Mouse (Mus musculus) left cerebral cortex, postnatal 10 days (tissue): ENCODE data around the gene Cask. TPM values are rescaled to one million over a fixed set of nuclear protein-coding genes. Genes with fewer than 3 reads are reported as not detected.
"Not testable (repeated sequence)": the region's sequence is repeated elsewhere in the genome, so short reads cannot be mapped to it uniquely, and the experiment has no call there.

Experiments
- DNase-seq, 2 experiments: peaks; one replicate each; pipeline ENCODE4 v3.0.0; 2021 to 2022; ENCODE audit warnings: low spot score in 2 of 2, mixed read lengths in 1 of 2; ENCODE audit errors: extremely low spot score in 1 of 2
- intact Hi-C: fragments of 180-260 bp; cut with DNase I; formaldehyde crosslinking; loops from one replicate; pipeline ENCODE4 v1.15.1; 2025
- total RNA-seq, 2 experiments: library from RNA; stranded (reverse); gene quantifications; 2 replicates each; pipeline ENCODE4 v1.2.3; 2021

The Cask gene
- 100 to 1,000 TPM; 166 to 177 TPM for total RNA-seq

DNA sequence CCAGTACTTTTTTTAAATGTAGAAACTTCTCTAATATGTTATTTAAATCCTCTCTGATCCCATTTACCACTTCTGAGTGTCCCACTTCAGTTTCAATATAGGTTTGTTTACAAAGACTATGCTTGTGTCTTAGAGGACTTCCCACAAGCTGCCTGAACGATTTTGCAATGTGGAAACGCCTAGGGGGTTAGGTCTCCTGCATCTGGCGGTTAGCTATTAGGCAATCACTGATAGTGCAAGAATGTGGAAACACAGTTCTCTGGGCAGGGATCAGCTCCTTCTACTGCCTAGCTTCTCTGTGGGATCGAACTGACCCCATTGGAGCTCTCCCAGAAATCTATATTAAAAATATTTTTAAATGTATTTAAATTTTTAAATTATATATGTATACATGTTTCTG lies at the start of gene Cask:
Gene Cask (minus strand): TSS at position 83 of the 400 bp plus-strand sequence.
- intact Hi-C loops = no loop called here
- DNase-seq = no peak

DNA sequence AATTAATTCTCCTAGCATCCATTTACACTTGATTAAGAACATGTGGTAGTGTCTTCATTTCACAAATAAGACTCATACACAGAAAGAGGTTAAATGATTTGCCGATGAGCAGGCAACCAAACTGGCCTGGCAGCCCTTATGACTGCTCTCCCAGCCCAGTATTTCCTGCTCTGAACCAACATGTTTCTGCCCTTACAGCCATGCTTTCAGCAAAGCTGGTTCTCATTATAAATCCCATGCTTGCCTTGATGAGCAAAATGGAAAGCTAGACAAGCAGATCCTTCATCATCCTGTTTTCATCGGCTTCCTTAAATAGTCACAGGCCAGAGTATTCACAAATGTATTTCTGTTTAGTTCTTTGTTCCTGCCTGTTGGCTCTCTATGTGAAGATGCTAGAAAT lies 38.8 kb upstream of the Cask start:
- intact Hi-C loops = no loop called here
- DNase-seq = no peak

DNA sequence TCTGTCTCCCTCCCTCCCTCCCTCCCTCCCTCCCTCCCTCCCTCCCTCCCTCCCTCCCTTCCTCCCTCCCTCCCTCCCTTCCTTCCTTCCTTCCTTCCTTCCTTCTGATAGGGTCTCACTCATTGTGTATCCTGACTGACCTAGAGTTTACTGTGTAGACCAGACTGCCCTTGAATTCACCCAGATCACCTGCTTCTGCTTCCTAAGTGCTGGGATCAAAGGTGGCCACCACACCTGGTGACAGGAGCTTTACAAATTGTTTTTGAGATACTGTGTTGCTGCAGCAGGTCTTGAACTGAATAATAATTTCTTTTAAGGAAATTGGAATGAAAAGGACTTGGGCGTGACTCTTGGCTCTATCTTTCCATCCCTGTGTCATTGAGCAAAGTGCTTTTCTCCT lies 33.2 kb upstream of the Cask start:
- intact Hi-C loops = no loop called here
- DNase-seq = no peak

DNA sequence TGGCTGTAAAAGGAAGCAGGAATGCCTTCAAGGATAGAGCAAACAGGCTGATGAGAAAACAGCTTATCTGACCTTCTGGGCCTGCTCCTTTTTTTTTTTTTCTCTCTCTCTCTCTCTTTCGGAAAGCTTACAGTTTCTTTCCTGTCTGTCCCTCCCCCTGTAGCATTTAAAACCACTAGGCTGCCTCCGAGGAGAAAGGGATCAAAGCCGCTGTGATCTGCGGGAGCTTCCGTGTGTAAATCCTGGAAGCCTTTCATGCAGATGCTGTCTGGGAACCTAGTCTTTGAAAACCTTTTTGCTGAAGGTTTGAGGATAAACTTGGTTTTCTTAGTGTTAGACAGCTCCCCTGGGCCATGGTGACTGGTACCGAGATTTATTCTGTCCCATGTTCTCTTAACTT lies 30.8 kb upstream of the Cask start:
- intact Hi-C loops = no loop called here
- no peak for DNase-seq

DNA sequence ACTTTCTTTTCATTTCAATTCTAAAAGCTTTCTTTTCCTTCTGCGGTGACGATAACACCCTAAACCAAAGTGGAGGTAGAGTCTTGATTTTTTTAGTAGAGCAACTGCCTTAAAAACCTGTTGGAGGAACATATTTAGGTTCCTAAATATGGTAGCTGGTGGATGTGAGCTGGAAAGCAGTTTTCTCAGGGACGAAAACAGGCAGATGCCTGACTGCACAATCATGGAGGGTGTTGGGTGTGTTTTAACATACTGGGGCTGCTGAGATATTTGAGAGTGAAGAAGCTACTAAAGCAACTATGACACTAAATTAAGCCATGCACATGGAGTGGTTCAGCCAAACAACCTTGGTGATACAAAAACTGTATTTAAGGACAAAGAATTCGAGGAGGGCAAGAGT lies 9.0 kb upstream of the Cask start:
- no peak for DNase-seq
- intact Hi-C loops = no loop called here

DNA sequence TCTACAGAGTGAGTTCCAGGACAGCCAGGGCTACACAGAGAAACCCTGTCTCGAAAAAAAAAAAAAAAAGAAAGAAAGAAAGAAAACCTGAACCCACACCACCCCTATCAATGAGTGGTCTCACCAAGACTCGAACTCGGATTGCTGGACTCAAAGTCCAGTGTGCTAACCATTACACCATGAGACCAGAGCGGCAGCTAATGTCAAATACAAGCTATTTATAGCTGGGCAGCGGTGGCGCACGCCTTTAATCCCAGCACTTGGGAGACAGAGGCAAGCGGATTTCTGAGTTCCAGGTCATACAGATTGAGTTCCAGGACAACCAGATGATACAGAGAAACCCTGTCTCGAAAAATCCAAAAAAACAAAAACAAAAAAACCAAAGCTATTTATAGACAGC lies 7.9 kb upstream of the Cask start:
- intact Hi-C loops = no loop called here
- DNase-seq = no peak

DNA sequence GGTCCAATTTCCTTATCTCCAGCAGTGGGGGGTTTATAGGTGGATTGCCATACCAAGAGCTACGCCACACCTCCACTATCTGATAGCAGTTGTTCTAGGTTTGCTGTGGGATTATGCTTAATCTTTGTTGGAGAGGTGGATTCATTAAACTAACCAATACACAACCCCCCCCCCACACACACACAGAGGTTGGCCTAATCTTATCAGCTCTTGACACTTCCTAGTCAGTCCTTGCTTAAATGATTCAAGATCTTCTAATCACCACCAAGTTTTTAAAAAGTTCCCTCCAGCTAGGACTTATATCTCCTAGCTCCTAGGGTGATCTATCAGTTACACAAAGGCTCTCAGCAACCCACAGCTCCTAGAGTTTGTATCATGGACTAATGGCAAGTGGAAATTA lies 2.7 kb downstream of the Cask start:
- intact Hi-C loops = no loop called here

DNA sequence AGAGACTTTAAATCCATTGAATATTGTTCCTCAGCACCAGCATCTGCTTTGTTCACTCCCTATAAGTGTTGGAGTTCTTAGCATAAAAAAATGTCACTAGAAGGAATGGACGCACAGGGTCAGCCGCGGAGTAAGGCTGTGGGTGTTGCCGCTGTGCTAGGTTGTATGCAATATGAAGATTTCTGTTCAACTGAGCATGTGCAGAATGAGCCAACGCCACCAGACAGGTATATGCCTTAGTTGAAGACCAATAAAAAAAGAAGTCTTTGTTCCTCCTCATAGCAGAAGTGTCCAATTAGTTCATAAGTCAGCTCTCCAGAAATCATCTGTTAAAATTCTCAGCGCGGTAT lies 3.7 kb downstream of the Cask start:
- intact Hi-C loops = no loop called here
- peak in 1 of 2 experiments; percentile 20 for DNase-seq

More for the DNA sequence above, 2.7 kb downstream of the Cask start:
- DNase-seq = no peak

DNA sequence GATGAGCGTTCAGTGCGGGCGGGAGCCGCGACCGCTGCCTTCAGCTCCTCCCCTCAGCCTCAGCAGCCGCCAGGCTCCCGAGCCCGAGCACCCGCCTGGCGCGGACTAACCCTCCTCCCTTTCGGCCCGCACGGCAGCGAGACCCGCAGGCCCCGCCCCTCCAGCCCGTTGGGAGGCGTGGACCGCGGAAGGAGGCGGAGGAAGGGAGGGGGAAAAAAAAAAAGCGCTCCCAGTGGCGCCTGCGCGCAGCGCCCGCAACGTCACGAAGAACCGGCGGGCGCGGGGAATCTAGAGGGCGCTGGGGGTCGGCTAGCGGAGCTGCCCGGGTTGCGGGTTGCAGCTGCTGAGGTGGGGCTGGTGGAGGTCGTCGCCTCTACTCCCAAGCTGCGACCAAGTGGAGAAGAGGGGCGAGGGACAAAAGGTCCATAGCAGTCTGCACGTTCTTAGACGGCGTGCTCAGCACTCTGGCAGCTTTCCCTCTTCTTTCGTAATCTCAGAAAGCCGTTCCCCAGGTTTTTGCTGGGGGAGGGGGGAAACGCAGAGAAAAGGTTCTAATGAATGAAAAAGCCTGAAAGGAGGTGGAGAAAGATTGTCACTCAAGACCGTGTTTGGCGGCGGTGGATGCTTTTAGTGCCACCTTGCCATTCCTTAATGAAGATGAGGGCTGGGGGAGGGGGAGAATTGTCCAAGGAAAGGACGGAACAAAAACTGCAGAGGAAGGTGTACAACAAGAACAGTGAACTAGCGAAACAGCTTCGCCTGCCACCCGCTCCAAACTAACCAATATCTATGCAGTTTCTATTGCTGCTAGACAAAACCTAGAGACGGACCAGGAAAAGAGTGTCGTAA lies 4.3 kb downstream of the Cask start:
- peak; percentile 84 to 94 for DNase-seq
- intact Hi-C loops = no loop called here

DNA sequence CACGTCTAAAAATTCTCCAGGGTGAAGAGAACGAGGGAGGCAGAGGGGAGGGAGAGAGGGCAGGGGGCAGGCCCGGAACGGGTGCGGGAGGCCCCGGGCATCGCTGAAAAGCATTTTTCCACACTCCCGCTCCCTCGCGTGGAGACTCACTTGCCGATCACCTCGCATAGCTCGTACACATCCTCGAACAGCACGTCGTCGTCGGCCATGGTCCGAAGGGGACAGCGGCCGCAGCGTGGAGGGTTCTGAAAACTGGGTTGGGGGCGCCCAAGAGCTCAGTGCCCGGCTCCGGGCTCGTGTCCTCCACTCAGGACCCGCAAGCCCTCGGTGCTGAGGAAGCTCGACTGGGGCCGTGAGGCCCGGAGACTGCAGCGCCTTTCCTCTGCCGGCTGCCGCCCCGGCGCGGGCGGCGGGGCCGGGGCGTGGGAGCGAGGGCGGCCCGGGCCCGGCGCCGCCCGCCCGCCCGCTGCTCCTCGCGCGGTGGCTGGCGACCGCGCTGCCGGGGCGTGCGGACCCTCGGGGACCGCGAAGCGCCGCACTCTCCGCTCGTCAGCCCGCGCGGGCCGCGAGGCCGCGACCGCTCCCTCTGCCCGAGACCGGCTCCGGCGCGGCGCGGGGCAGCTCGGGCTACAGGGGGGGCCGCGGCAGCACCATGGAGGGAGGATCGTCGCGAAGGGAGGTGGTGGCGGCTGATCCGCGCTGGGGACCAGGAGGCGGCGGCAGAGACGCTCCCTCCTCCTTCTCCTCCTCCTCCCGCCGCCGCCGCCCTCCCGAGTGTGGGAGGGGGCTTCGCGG lies 5.1 kb downstream of the Cask start:
- peak; percentile 9 to 55 for DNase-seq
- intact Hi-C loops = no loop called here

DNA sequence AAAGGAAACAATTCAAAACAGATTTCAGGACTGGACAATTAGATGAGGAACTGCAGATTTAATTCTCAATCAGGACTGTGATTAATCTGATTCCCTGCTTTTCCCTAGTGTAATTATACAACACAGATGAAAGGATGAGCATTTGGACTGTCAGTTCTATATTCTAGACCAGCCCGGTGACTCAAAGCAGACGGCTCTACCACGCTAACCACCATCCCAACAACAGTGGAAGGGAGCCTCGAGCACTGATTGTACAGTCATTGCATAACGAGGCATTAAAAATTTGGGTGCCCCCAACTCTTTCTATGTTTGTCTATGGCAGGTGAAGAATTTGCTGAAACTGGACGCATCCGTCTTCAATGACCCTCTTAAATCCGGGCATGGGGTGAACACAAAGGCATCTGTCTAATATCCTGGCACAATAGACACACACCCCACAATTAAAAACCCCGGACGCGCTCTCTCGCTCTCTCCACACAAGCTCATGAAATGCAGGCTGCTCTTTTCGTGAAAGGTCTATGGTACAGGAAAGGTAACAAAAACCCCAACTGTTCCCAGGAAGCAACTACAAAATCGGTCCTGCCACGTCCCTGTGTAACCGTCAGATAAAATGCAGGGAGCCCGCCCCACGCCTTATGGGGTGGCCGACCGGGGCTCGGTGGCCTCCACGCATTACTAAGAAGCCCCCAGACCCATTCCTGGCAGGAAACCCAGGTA lies 5.9 kb downstream of the Cask start:
- intact Hi-C loops = no loop called here
- DNase-seq = peak in 1 of 2 experiments; percentile 4

DNA sequence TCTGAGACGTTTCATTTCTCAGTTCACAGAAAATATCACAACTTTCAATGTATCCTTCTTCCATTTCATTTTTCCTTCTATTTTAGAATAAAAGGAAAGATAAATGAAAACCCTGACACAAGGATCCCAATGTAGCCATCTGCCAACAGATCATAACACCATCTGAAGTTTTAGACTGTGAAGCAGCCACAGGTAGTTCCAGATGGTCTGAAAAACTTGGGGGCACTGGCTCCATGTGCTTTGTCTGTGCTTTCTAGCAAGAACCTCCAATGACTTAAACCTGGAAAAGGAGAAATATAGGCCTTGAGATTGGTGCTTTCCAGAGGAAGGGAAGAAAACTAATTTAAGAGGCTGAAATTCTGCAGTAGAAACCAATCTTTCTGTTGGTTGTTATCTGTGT lies 28.4 kb downstream of the Cask start:
- intact Hi-C loops = no loop called here
- no peak for DNase-seq

DNA sequence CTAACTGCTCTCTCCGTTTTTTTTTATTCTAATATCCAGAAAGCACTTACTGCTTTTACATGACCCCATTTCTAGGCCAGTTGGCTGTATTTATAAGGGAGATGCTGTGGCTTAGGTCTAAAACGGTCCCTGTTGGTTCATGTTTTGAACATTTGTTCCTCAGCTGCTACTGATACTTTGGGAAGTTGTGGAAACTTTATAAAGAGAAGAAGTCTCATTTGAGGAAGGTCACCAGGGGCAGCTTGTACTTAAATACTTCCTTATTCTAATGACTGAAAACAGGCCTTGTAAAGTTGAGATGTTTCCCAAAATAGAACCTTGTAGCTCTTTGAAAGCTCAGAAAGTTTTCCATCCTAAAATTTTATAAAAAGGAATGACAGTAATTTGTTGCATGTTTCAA lies 52.4 kb downstream of the Cask start:
- intact Hi-C loops = no loop called here

DNA sequence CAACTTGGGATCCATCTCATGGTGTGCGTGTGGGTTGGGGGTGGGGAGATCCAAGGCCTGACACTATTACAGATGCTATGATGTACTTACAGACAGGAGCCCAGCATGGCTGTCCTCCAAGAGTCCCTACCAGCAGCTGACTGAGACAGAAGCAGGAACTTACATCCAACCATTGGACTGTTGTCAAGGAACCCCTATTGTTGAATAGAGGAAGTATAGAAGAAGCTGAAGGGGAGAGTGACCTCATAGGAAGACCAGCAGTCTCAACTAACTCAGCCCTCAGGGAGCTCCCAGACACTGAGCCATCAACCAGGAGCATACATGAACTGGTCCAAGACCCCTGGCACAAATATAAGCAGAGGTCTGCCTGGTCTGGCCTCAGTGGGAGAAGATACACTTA lies 85.5 kb downstream of the Cask start:
- intact Hi-C loops = no loop called here
- DNase-seq = no peak

More for the DNA sequence above, 52.4 kb downstream of the Cask start:
- DNase-seq = no peak

DNA sequence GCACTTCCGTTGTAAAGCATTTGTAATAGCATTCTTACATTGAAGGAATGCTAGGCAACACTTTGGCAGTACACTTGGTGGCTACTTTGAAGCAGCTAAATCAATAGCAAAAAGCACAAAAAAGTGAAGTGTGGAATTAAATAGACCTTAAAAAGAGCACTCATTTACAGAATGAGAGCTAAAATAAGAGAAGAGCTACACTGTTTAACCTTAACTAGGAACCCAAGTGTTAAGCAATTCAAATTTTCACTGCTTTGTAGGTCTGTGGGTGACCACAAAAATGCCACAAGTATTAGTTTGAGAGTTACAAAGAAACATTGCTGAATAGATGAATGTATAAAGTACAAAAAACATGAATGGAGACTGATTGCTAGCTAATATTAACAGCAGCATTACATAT lies 86.1 kb downstream of the Cask start:
- DNase-seq = no peak
- intact Hi-C loops = no loop called here

DNA sequence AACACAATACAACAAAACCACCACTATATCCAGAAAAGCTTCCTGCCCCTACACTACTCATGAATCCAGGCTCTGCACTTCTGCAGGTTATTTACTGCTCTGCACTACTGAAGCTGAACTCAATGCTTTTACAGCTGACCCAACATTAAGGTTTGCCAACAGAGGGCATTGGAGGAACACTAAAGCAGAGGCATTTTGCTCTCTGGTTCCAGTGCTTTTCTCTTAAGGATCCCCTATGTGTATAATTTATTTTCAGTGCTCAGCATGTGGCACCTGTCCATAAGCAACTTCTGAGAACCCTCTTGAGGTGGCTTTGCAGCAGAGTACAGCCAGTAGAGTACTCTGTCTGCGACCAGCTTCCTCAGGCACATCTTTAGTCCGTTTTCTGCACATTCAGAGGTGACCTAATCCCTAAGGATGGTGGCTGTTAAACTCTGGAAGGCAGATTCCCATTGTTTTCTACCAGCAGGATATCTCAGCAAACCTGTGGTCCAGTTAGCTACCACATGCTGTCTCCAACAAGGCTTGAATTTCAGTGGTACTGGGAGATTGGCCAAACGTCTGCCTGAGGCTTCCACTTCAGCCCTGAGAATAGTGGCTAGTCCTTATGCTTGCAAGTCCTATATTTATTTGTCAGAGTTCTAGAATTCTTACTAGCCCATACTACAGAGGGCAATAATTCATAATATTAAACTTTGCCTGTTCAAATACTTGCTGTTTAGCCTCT lies 93.7 kb downstream of the Cask start:
- DNase-seq = peak in 1 of 2 experiments; percentile 17

DNA sequence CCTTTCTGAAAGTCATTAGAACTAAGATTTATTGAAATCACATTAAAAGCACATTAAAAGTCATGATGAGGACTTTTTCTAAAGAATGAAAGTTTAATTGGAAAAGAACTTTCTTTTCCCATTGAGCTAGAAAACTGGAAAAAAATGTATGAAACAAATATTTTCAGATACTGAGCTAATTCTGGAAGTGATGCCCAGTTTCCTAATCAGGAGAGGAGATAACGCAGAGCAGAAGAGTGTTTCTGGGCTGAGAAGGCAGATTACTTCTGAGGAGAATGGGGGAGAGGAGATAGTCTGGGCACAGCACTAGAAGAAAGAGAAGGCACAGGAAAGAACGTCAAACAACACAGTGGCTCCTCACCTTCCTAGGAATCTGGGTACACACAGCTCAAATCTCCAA lies 110.1 kb downstream of the Cask start:
- no peak for DNase-seq
- intact Hi-C loops = no loop called here

More for the DNA sequence above, 93.7 kb downstream of the Cask start:
- intact Hi-C loops = no loop called here

DNA sequence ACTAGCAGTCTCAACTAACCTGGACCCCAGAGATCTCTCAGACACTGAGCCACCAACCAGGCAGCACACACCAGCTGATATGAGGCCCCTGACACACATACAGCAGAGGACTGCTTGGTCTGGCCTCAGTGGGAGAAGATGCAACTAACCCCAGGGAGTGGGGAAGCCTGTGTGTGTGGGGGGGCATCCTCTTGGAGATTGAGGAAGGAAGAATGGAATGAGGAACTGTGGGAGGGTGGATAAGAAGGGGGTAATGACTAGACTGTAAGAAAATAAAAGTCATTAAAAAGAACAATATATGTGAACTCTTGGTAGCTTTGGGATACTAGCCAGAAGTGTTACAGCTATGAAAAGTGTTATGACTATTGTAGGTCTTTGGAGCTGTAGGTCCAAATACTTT lies 120.4 kb downstream of the Cask start:
- intact Hi-C loops, DNase-seq: not testable (repeated sequence)
